Mouse (Mus musculus) liver, embryonic 15.5 days (tissue): Measurements from ENCODE around the gene Hspg2. TPM values are rescaled to one million over a fixed set of nuclear protein-coding genes. Genes with fewer than 3 reads are reported as not detected.

ENCODE experiments used
- ATAC-seq: fragments of 200-750 bp; cut with Nextera tagmentation; 2 replicates; pipeline ENCODE4 v1.8.0; 2017; ENCODE audit warnings: moderate number of reproducible peaks, mild to moderate bottlenecking, moderate library complexity; ENCODE audit not compliant: insufficient read depth
- H3K27ac ChIP-seq: fragments of 300-500 bp; sonication (generic); replicated peaks from 2 replicates; pipeline ENCODE4 v1.5.1; 2015; ENCODE audit warnings: mild to moderate bottlenecking, inconsistent platforms
- H3K27me3 ChIP-seq: fragments of 300-500 bp; sonication (generic); 2 replicates; pipeline ENCODE4 v1.6.1; 2015; ENCODE audit warnings: mild to moderate bottlenecking, inconsistent platforms
- H3K36me3 ChIP-seq: fragments of 300-500 bp; sonication (generic); replicated peaks from 2 replicates; pipeline ENCODE4 v1.6.1; 2015; ENCODE audit warnings: moderate library complexity, mild to moderate bottlenecking, inconsistent platforms
- H3K4me1 ChIP-seq: fragments of 300-500 bp; sonication (generic); replicated peaks from 2 replicates; pipeline ENCODE4 v1.6.1; 2015; ENCODE audit warnings: inconsistent platforms
- H3K4me2 ChIP-seq: fragments of 300-500 bp; sonication (generic); 2 replicates; pipeline ENCODE4 v1.6.1; 2015; ENCODE audit warnings: moderate library complexity, mild to moderate bottlenecking, inconsistent platforms
- H3K4me3 ChIP-seq: fragments of 300-500 bp; sonication (generic); replicated peaks from 2 replicates; pipeline ENCODE4 v1.5.1; 2015; ENCODE audit warnings: mild to moderate bottlenecking, inconsistent platforms
- H3K9ac ChIP-seq: fragments of 300-500 bp; sonication (generic); 2 replicates; pipeline ENCODE4 v1.6.1; 2015; ENCODE audit warnings: moderate library complexity, mild to moderate bottlenecking, inconsistent platforms
- H3K9me3 ChIP-seq: fragments of 300-500 bp; sonication (generic); replicated peaks from 2 replicates; pipeline ENCODE4 v1.6.1; 2016; ENCODE audit warnings: inconsistent platforms
- WGBS: fragments of 180-500 bp; shearing (Covaris S2); methylation state at CpG from one replicate; pipeline ENCODE4 v1.1.7; 2015; ENCODE audit warnings: mixed read lengths; ENCODE audit not compliant: insufficient replicate concordance; 5-methylcytosine and 5-hydroxymethylcytosine counted together
- polyA plus RNA-seq: library from polyadenylated mRNA; unstranded; fragments of >200 nt; fragmentation: Nextera tagmentation; extraction: Ambion mirVana; gene quantifications from 2 replicates; pipeline ENCODE4 v1.2.1, GENCODE M21; 2015

Hspg2 gene
- polyA plus RNA-seq, 1 experiment from 2014 or later = 3.9 TPM

GRCm38 (mm10) chr4:137448641-137449040, 19.9 kb upstream of the Hspg2 start:
- Histone ChIP-seq H3K36me3 (no peaks in the 10 kb centered on the region), H3K4me2 (no peak overlapping the region), H3K4me3 (no peak overlapping the region), H3K27me3 (no peaks in the 10 kb centered on the region), H3K9me3 (no peaks in the 10 kb centered on the region), H3K27ac (0 out of 2 replicates have a peak overlapping the region, but pooled peaks have one; percentile 38), H3K4me1 (peaks cover 57% of the 10 kb centered on the region), H3K9ac (0 out of 2 replicates have a peak overlapping the region, but pooled peaks have one; percentile 0)
- WGBS = 26% methylated on average over 2 of the region's 2 CpGs
- no peak for ATAC-seq

- H3K4me1 ChIP-seq = peaks cover 56% of the 10 kb centered on the region
- no peak overlapping the region for H3K4me2 ChIP-seq
- H3K4me3 ChIP-seq = no peak overlapping the region
- ATAC-seq = no peak
- no peaks in the 10 kb centered on the region for H3K9me3 ChIP-seq
- no peaks in the 10 kb centered on the region for H3K27me3 ChIP-seq
- H3K36me3 ChIP-seq = no peaks in the 10 kb centered on the region
- H3K27ac ChIP-seq = 0 out of 2 replicates have a peak overlapping the region, but pooled peaks have one; percentile 38
- 58% methylated on average over 2 of the region's 2 CpGs for WGBS
- no peak overlapping the region for H3K9ac ChIP-seq
These were observed 19.4 kb upstream of the Hspg2 start for GRCm38 (mm10) chr4:137449132-137449531.

GRCm38 (mm10) chr4:137449715-137450114, 18.9 kb upstream of the Hspg2 start:
- no peaks in the 10 kb centered on the region for H3K27me3 ChIP-seq
- no peaks in the 10 kb centered on the region for H3K9me3 ChIP-seq
- no peaks in the 10 kb centered on the region for H3K36me3 ChIP-seq
- WGBS = 75% methylated on average over 10 of the region's 10 CpGs
- no peak overlapping the region for H3K27ac ChIP-seq
- peaks cover 55% of the 10 kb centered on the region for H3K4me1 ChIP-seq
- H3K4me2 ChIP-seq = no peak overlapping the region
- H3K9ac ChIP-seq = no peak overlapping the region
- no peak for ATAC-seq
- H3K4me3 ChIP-seq = no peak overlapping the region

GRCm38 (mm10) chr4:137452190-137452589, 16.4 kb upstream of the Hspg2 start:
- no peak overlapping the region for H3K9ac ChIP-seq

GRCm38 (mm10) chr4:137453234-137453767, 15.3 kb upstream of the Hspg2 start, which contains the start of gene 1700013G24Rik:
Gene 1700013G24Rik, plus strand, starts transcription at chr4:137453284.
- 76% methylated on average over 8 of the region's 8 CpGs for WGBS
- ATAC-seq = no peak
- H3K27ac ChIP-seq = no peak within 1 kb of the TSS

More at GRCm38 (mm10) chr4:137452190-137452589, 16.4 kb upstream of the Hspg2 start:
- 86% methylated on average over 6 of the region's 6 CpGs for WGBS
- H3K27ac ChIP-seq = no peak overlapping the region
- H3K9me3 ChIP-seq = no peaks in the 10 kb centered on the region
- H3K4me3 ChIP-seq = no peak overlapping the region
- H3K27me3 ChIP-seq = no peaks in the 10 kb centered on the region
- no peak for ATAC-seq
- no peak overlapping the region for H3K4me2 ChIP-seq
- H3K4me1 ChIP-seq = peaks cover 51% of the 10 kb centered on the region
- H3K36me3 ChIP-seq = no peaks in the 10 kb centered on the region

DNA sequence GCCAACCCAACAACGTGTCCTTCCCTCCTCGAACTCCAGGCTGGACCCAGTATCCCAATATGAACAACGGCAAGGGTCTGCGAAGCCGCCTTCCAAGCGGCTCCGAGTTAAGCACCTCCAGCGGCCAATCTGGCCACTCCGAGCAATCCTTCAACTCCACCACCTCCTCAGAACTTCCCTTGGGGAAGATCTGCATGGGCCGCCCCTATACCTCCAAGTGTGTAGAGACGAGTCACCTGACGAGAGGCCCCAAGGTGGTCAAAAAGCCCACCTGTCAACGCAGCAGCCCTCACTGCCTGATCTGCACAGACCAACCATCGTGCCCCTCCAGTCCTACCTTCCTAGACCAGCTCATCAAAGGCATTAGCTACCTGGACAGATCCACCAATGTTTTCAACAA, 14.0 kb upstream of the Hspg2 start:
- Histone ChIP-seq H3K9me3 (no peaks in the 10 kb centered on the region), H3K4me1 (peaks cover 31% of the 10 kb centered on the region), H3K4me3 (no peak overlapping the region), H3K4me2 (no peak overlapping the region), H3K27ac (no peak overlapping the region), H3K36me3 (no peaks in the 10 kb centered on the region), H3K9ac (no peak overlapping the region), H3K27me3 (no peaks in the 10 kb centered on the region)
- ATAC-seq = no peak
- WGBS = 75% methylated on average over 14 of the region's 14 CpGs

More at GRCm38 (mm10) chr4:137453234-137453767, 15.3 kb upstream of the Hspg2 start, which contains the start of gene 1700013G24Rik:
- H3K4me3 ChIP-seq = no peak within 1 kb of the TSS
- no peaks in the 10 kb centered on the region for H3K36me3 ChIP-seq
- H3K4me2 ChIP-seq = no peak within 1 kb of the TSS
- no peaks in the 10 kb centered on the region for H3K27me3 ChIP-seq
- no peak within 1 kb of the TSS for H3K9ac ChIP-seq
- no peaks in the 10 kb centered on the region for H3K9me3 ChIP-seq
- H3K4me1 ChIP-seq = peaks cover 43% of the 10 kb centered on the region

- Histone ChIP-seq H3K4me1 (peaks cover 20% of the 10 kb centered on the region), H3K27me3 (no peaks in the 10 kb centered on the region), H3K9me3 (no peaks in the 10 kb centered on the region), H3K36me3 (no peaks in the 10 kb centered on the region), H3K27ac (no peak overlapping the region), H3K9ac (no peak overlapping the region), H3K4me2 (no peak overlapping the region), H3K4me3 (no peak overlapping the region)
- no peak for ATAC-seq
- WGBS = 75% methylated on average over 12 of the region's 12 CpGs
These were observed 12.0 kb upstream of the Hspg2 start for GRCm38 (mm10) chr4:137456581-137456980.

GRCm38 (mm10) chr4:137457292-137457691, 11.3 kb upstream of the Hspg2 start:
- WGBS = 16% methylated on average over 4 of the region's 4 CpGs
- H3K27ac ChIP-seq = no peak overlapping the region
- H3K4me2 ChIP-seq = no peak overlapping the region; the same call in 1 of the 2 replicates
- peaks cover 20% of the 10 kb centered on the region for H3K4me1 ChIP-seq
- no peaks in the 10 kb centered on the region for H3K36me3 ChIP-seq
- peak; percentile 58 for ATAC-seq
- H3K9me3 ChIP-seq = no peaks in the 10 kb centered on the region
- no peak overlapping the region for H3K9ac ChIP-seq
- H3K4me3 ChIP-seq = no peak overlapping the region
- no peaks in the 10 kb centered on the region for H3K27me3 ChIP-seq

DNA sequence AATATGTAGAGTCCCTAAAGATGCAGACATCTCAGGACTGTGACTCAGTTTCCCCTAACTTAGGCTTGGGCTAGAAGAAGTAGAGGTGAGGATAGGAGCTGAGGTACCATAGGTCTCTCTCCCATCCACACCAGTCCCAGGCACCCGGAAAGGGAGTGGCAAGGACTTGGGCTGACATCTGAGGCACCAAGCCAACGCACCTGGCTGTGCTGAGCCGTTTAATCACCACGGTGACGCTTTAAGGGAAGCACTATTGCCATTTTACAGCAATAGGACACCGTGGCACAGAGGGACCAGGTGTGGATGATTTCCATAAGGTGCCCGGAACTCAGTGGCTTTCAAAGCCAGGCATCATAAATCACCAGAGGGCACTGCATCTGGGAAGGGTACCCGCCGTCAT, 10.3 kb upstream of the Hspg2 start:
- Histone ChIP-seq H3K9ac (no peak overlapping the region), H3K27ac (no peak overlapping the region), H3K9me3 (no peaks in the 10 kb centered on the region), H3K36me3 (no peaks in the 10 kb centered on the region), H3K4me2 (no peak overlapping the region), H3K27me3 (no peaks in the 10 kb centered on the region), H3K4me1 (peaks cover 20% of the 10 kb centered on the region), H3K4me3 (no peak overlapping the region)
- ATAC-seq = no peak
- 68% methylated on average over 9 of the region's 9 CpGs for WGBS

GRCm38 (mm10) chr4:137458861-137459260, 9.7 kb upstream of the Hspg2 start:
- Histone ChIP-seq H3K9ac (no peak overlapping the region), H3K9me3 (no peaks in the 10 kb centered on the region), H3K36me3 (no peaks in the 10 kb centered on the region), H3K4me3 (no peak overlapping the region), H3K4me2 (no peak overlapping the region), H3K27ac (no peak overlapping the region), H3K27me3 (no peaks in the 10 kb centered on the region), H3K4me1 (peaks cover 15% of the 10 kb centered on the region)
- no peak for ATAC-seq
- WGBS = 24% methylated on average over 5 of the region's 5 CpGs

- ATAC-seq = no peak
- H3K27ac ChIP-seq = no peak overlapping the region
These were observed 7.9 kb upstream of the Hspg2 start for GRCm38 (mm10) chr4:137460676-137461075.

GRCm38 (mm10) chr4:137461217-137461616, 7.4 kb upstream of the Hspg2 start:
- Histone ChIP-seq H3K9ac (no peak overlapping the region), H3K4me1 (peaks cover 12% of the 10 kb centered on the region), H3K36me3 (no peaks in the 10 kb centered on the region), H3K4me2 (no peak overlapping the region), H3K27me3 (no peaks in the 10 kb centered on the region), H3K27ac (no peak overlapping the region), H3K4me3 (no peak overlapping the region), H3K9me3 (no peaks in the 10 kb centered on the region)
- WGBS = 53% methylated on average over 4 of the region's 4 CpGs
- no peak for ATAC-seq

More at GRCm38 (mm10) chr4:137460676-137461075, 7.9 kb upstream of the Hspg2 start:
- H3K9ac ChIP-seq = no peak overlapping the region
- H3K4me3 ChIP-seq = no peak overlapping the region
- no peak overlapping the region for H3K4me2 ChIP-seq
- H3K27me3 ChIP-seq = no peaks in the 10 kb centered on the region
- H3K36me3 ChIP-seq = no peaks in the 10 kb centered on the region
- H3K4me1 ChIP-seq = peaks cover 12% of the 10 kb centered on the region
- no peaks in the 10 kb centered on the region for H3K9me3 ChIP-seq
- WGBS = 71% methylated on average over 14 of the region's 14 CpGs
